Mouse (Mus musculus): ENCODE data around the gene Usp35. TPM values are rescaled to one million over a fixed set of nuclear protein-coding genes. Genes with fewer than 3 reads are reported as not detected.

Gene Usp35
- total and polyA plus RNA-seq, 3 experiments: 0.09 to 1.1 TPM; not detected in 1

DNA sequence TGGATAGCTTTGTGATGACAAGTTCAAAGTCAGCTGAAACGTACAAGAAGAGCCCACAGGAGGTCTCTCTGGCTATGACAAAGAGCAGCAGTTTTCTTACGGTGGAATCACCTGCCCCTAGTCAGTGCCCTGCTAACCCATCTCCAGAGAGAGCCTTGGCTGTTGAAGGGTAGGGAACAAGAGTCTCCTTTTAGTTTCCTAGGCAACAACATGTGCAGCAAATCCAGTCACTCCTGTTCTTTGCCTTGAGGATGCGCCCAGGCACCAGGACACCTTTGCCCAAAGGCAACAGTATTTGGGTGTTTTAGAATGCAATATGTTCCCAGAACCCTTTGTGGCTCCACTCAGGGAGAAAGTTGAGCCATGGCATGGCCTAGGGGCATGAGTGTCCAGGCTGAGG lies 16.5 kb upstream of the Usp35 start:
- no peak for ATAC-seq (ENCODE audit: extremely low read depth, insufficient number of reproducible peaks, low FRiP score, poor library complexity, severe bottlenecking)

GRCm38 (mm10) chr7:97347464-97347863 lies 15.6 kb upstream of the Usp35 start:
- H3K9me3 ChIP-seq (replicated peaks): no peaks in the 10 kb centered on the region
- H3K36me3 ChIP-seq (replicated peaks): no peaks in the 10 kb centered on the region
- peaks cover 30% of the 10 kb centered on the region for H3K4me1 ChIP-seq (ENCODE audit: insufficient read depth, low read depth, low read length)
- DNase-seq (ENCODE audit: low spot score) (no peak), ATAC-seq (ENCODE audit: extremely low read depth, insufficient number of reproducible peaks, low FRiP score, poor library complexity, severe bottlenecking) (no peak)
- no peak overlapping the region for H3K4me3 ChIP-seq (ENCODE audit: low read depth, low read length)
- peaks cover 42% of the 10 kb centered on the region for H3K27me3 ChIP-seq (ENCODE audit: insufficient read depth, low read length)
- TF ChIP-seq POLR2AphosphoS5 (IDR thresholded peaks at IDR 0.05; ENCODE audit: insufficient replicate concordance, low read depth, low read length): no peak
- TF ChIP-seq GATA2 (IDR thresholded peaks at IDR 0.05; ENCODE audit: borderline replicate concordance, low read depth, low read length): no peak
- TF ChIP-seq TAL1 (conservative IDR thresholded peaks at IDR 0.05; ENCODE audit: low read depth, low read length): no peak
- TF ChIP-seq CTCF (IDR thresholded peaks at IDR 0.05; ENCODE audit: low read depth, low read length): no peak

More for the DNA sequence above, 16.5 kb upstream of the Usp35 start:
- no peaks in the 10 kb centered on the region for H3K9me3 ChIP-seq (replicated peaks)
- H3K27me3 ChIP-seq (ENCODE audit: insufficient read depth, low read length): peaks cover 45% of the 10 kb centered on the region
- H3K4me3 ChIP-seq (ENCODE audit: low read depth, low read length): no peak overlapping the region
- H3K36me3 ChIP-seq (replicated peaks): no peaks in the 10 kb centered on the region
- TF ChIP-seq GATA1 (IDR thresholded peaks at IDR 0.05; ENCODE audit: borderline replicate concordance, low read length): no peak
- no peak for TF ChIP-seq TAL1 (conservative IDR thresholded peaks at IDR 0.05; ENCODE audit: low read depth, low read length)
- no peak for TF ChIP-seq GATA2 (IDR thresholded peaks at IDR 0.05; ENCODE audit: borderline replicate concordance, low read depth, low read length)
- no peak for TF ChIP-seq POLR2AphosphoS5 (IDR thresholded peaks at IDR 0.05; ENCODE audit: insufficient replicate concordance, low read depth, low read length)
- no peak for TF ChIP-seq CTCF (IDR thresholded peaks at IDR 0.05; ENCODE audit: low read depth, low read length)
- DNase-seq (ENCODE audit: low spot score): no peak
- peaks cover 22% of the 10 kb centered on the region for H3K4me1 ChIP-seq (ENCODE audit: insufficient read depth, low read depth, low read length)

DNA sequence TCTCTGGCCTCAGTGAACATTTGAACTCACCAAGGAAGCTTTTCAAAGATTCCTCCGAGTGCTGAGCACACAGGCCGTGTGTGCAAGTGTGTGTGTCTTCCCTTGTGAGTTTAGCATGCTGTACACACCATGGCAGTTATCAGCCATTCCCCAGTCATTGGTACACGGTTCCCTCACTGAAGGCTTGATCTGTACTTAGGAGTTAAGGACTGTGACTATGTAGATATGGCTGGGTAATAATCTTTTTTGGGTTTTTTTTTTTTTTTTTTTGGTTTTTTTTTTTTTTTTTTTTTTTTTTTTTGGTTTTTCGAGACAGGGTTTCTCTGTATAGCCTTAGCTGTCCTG lies 15.0 kb upstream of the Usp35 start:
- Histone ChIP-seq H3K27me3 (ENCODE audit: insufficient read depth, low read length) (peaks cover 37% of the 10 kb centered on the region), H3K4me3 (ENCODE audit: low read depth, low read length) (no peak overlapping the region), H3K36me3 (replicated peaks) (no peaks in the 10 kb centered on the region), H3K9me3 (replicated peaks) (no peaks in the 10 kb centered on the region), H3K4me1 (ENCODE audit: insufficient read depth, low read depth, low read length) (peaks cover 36% of the 10 kb centered on the region)
- ATAC-seq (ENCODE audit: extremely low read depth, insufficient number of reproducible peaks, low FRiP score, poor library complexity, severe bottlenecking) (no peak), DNase-seq (ENCODE audit: low spot score) (no peak)
- no peak for TF ChIP-seq GATA1 (IDR thresholded peaks at IDR 0.05; ENCODE audit: borderline replicate concordance, low read length)

- no peaks in the 10 kb centered on the region for H3K36me3 ChIP-seq (replicated peaks)
- H3K27me3 ChIP-seq (ENCODE audit: insufficient read depth, low read length): peaks cover 32% of the 10 kb centered on the region
- no peak overlapping the region for H3K4me3 ChIP-seq (ENCODE audit: low read depth, low read length)
- no peaks in the 10 kb centered on the region for H3K9me3 ChIP-seq (replicated peaks)
- no peak for TF ChIP-seq GATA1 (IDR thresholded peaks at IDR 0.05; ENCODE audit: borderline replicate concordance, low read length)
- no peak for TF ChIP-seq CTCF (IDR thresholded peaks at IDR 0.05; ENCODE audit: low read depth, low read length)
- no peak for TF ChIP-seq GATA2 (IDR thresholded peaks at IDR 0.05; ENCODE audit: borderline replicate concordance, low read depth, low read length)
- no peak for TF ChIP-seq TAL1 (conservative IDR thresholded peaks at IDR 0.05; ENCODE audit: low read depth, low read length)
- no peak for TF ChIP-seq POLR2AphosphoS5 (IDR thresholded peaks at IDR 0.05; ENCODE audit: insufficient replicate concordance, low read depth, low read length)
- ATAC-seq (ENCODE audit: extremely low read depth, insufficient number of reproducible peaks, low FRiP score, poor library complexity, severe bottlenecking) (no peak), DNase-seq (ENCODE audit: low spot score) (no peak)
- peaks cover 41% of the 10 kb centered on the region for H3K4me1 ChIP-seq (ENCODE audit: insufficient read depth, low read depth, low read length)
These were observed 14.4 kb upstream of the Usp35 start for GRCm38 (mm10) chr7:97346111-97346821.

GRCm38 (mm10) chr7:97345229-97345871 lies 13.5 kb upstream of the Usp35 start:
- ATAC-seq (ENCODE audit: extremely low read depth, insufficient number of reproducible peaks, low FRiP score, poor library complexity, severe bottlenecking) (no peak), DNase-seq (ENCODE audit: low spot score) (no peak)
- peaks cover 28% of the 10 kb centered on the region for H3K27me3 ChIP-seq (ENCODE audit: insufficient read depth, low read length)
- no peak for TF ChIP-seq GATA2 (IDR thresholded peaks at IDR 0.05; ENCODE audit: borderline replicate concordance, low read depth, low read length)
- TF ChIP-seq POLR2AphosphoS5 (IDR thresholded peaks at IDR 0.05; ENCODE audit: insufficient replicate concordance, low read depth, low read length): no peak
- TF ChIP-seq GATA1 (IDR thresholded peaks at IDR 0.05; ENCODE audit: borderline replicate concordance, low read length): no peak
- no peak for TF ChIP-seq TAL1 (conservative IDR thresholded peaks at IDR 0.05; ENCODE audit: low read depth, low read length)
- no peak for TF ChIP-seq CTCF (IDR thresholded peaks at IDR 0.05; ENCODE audit: low read depth, low read length)
- no peak overlapping the region for H3K4me3 ChIP-seq (ENCODE audit: low read depth, low read length)
- peaks cover 49% of the 10 kb centered on the region for H3K4me1 ChIP-seq (ENCODE audit: insufficient read depth, low read depth, low read length)
- H3K9me3 ChIP-seq (replicated peaks): no peaks in the 10 kb centered on the region
- H3K36me3 ChIP-seq (replicated peaks): no peaks in the 10 kb centered on the region

- no peak for DNase-seq (ENCODE audit: low spot score)
- Histone ChIP-seq H3K4me1 (ENCODE audit: insufficient read depth, low read depth, low read length) (peaks cover 51% of the 10 kb centered on the region), H3K36me3 (replicated peaks) (no peaks in the 10 kb centered on the region), H3K9me3 (replicated peaks) (no peaks in the 10 kb centered on the region), H3K27me3 (ENCODE audit: insufficient read depth, low read length) (peaks cover 28% of the 10 kb centered on the region), H3K4me3 (ENCODE audit: low read depth, low read length) (no peak overlapping the region)
- no peak for ATAC-seq (ENCODE audit: extremely low read depth, insufficient number of reproducible peaks, low FRiP score, poor library complexity, severe bottlenecking)
- TF ChIP-seq TAL1 (conservative IDR thresholded peaks at IDR 0.05; ENCODE audit: low read depth, low read length) (no peak), GATA1 (IDR thresholded peaks at IDR 0.05; ENCODE audit: borderline replicate concordance, low read length) (no peak), POLR2AphosphoS5 (IDR thresholded peaks at IDR 0.05; ENCODE audit: insufficient replicate concordance, low read depth, low read length) (no peak), GATA2 (IDR thresholded peaks at IDR 0.05; ENCODE audit: borderline replicate concordance, low read depth, low read length) (no peak), CTCF (IDR thresholded peaks at IDR 0.05; ENCODE audit: low read depth, low read length) (no peak)
These were observed 12.8 kb upstream of the Usp35 start for GRCm38 (mm10) chr7:97344655-97345054.

All from G1E (cell line).